Mouse (Mus musculus) lung, postnatal 0 days (tissue): ENCODE data around the gene Olfr1044.

Experiments
- CTCF ChIP-seq: IDR thresholded peaks from 2 replicates; pipeline ENCODE4 v1.5.1; 2016; ENCODE audit warnings: antibody characterized with exemption, mild to moderate bottlenecking
- EP300 ChIP-seq: IDR thresholded peaks from 2 replicates; pipeline ENCODE4 v1.6.1; 2016; ENCODE audit warnings: antibody characterized with exemption, mild to moderate bottlenecking, control low read depth

- TF ChIP-seq CTCF (no peak), EP300 (no peak)
These were observed 41.6 kb upstream of the Olfr1044 start, which contains the start of gene Olfr1046 for GRCm38 (mm10) chr2:86219214-86219613.
